Mouse (Mus musculus) erythroblast, adult 5-6 weeks (primary cell): Measurements from ENCODE around the gene Gm11037. TPM values are rescaled to one million over a fixed set of nuclear protein-coding genes. Genes with fewer than 3 reads are reported as not detected.

ENCODE experiments used
- ATAC-seq: replicated peaks from 2 replicates; pipeline ENCODE4 v1.8.0; 2016; ENCODE audit warnings: moderate number of reproducible peaks, mild to moderate bottlenecking, moderate TSS enrichment, inconsistent platforms; ENCODE audit not compliant: poor library complexity, low FRiP score, severe bottlenecking
- total RNA-seq, 2 experiments: library from RNA; stranded (forward) in 1 of 2; stranded (reverse) in 1 of 2; fragments of 150-400 nt in 1 of 2; fragments of 200-764, 138-1000 nt in 1 of 2; gene quantifications; 2 replicates each; pipeline versions ENCODE4 v1.2.3 to v1.2.4; 2015 to 2017; ENCODE audit warnings: low replicate concordance in 2 of 2

The Gm11037 gene
- total RNA-seq, 2 experiments from 2014 or later, result not detected

DNA sequence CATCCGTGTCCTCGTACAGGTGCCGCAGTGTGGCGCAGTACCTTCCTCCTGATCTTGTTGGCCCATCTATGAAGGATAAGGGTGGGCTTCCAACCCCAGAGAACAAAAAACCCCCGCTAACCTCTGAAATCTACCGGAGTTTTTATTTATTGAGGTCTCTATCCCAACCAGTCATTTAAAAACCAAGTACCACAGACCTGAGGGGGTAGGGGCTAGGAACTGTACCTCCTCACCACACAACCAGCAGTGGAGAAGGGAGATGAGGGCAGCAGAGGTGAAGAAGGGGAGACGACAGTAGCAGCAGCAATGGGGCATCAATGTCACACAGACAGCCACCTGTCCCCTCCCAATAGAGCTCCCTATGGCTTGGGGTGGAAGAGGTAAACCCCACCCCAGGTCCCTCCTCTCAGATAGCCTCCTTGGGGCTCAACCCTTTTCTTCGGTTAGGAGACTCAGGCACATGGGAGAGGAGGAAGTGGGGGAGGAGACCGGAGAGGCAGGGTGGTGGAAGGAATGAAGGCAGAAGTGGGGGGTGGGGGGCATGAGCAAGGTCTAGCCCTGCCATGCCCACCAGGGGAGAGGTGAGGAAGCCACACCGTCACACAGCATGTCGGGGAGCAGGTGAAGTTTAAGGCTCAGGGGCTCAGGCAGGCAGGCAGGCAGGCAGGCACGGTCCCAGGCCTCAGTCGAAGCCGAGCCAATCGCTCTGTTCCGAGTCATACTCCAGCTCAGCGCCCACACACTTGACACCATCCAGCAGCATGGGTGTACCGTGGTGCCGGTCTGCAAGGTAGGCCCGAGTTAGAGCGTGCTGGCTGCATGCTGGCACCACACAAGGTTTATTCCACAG is 13.1 kb downstream of the Gm11037 start:
- ATAC-seq, result no peak

DNA sequence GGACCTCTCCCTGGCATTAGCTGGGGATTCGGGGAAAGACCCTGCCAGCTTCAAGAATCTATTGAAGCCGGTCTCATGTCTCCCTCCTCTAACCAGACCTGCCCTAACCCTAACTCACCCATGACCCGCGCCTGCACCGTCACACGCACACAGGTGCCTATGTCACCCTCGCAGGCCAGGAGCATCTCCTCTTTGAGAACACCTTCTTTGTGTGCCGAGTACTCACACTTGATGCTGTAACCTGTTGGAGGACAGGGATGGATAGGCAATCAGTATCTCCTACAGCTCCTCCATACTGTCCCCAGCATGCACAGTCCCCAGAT is 13.7 kb downstream of the Gm11037 start:
- ATAC-seq, result no peak

DNA sequence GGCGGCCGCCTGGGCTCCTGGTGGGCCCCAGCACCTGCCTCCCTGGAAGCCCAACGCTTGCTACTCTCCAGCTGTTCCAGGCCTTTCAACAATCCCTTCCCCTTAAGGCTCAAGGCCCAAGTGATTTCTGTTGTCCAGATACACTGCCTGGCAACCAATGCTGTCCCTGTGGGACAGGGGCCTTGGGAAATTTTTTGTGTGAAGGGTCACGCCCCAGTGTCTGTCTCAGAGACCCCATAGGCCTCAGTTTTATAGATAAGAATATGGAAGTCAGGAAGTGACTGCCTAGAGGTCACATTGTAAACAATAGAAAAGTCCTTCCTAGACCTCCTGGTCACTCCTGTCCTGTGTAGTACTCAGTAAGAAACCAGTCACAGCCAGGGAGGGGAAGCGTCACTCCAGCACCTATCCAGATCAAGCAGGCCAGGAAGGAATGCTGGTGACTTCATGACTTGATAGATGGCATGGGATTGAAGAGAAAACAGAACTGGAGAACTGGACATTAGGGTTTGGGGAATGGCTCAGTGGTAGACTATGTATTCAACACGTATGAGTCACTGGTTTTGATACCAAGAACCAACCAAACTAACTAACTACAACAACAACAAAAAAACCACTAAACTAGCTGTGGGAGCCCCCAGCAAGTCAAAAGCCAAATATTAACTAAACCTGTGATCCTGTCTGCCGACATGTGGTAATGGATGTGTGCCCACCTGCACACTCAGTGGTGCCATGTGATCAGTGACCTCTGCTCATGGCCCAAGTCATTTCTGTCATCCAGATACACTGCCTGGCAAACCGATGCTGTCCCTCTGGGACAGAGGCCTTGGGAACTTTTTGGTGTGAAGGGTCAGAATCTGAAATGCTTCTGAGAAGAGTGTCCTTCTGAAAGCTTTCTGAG is 15.3 kb downstream of the Gm11037 start:
- ATAC-seq, result no peak

DNA sequence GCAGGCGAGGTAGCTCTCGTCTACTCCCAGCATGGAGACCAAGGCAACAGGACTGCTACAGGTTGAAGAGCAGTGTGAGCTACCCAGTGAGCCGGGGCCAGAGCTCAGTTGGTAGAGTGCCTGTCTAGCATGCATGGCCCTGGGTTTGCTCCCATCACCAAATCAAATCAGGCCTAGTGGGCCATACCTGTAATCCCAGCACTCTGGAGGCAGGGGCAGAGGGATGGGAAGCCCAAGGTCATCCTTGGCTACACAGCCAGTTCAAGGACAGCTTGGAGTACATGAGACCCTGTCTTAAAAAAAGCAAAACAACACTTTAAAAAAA is 15.9 kb downstream of the Gm11037 start:
- no peak for ATAC-seq

DNA sequence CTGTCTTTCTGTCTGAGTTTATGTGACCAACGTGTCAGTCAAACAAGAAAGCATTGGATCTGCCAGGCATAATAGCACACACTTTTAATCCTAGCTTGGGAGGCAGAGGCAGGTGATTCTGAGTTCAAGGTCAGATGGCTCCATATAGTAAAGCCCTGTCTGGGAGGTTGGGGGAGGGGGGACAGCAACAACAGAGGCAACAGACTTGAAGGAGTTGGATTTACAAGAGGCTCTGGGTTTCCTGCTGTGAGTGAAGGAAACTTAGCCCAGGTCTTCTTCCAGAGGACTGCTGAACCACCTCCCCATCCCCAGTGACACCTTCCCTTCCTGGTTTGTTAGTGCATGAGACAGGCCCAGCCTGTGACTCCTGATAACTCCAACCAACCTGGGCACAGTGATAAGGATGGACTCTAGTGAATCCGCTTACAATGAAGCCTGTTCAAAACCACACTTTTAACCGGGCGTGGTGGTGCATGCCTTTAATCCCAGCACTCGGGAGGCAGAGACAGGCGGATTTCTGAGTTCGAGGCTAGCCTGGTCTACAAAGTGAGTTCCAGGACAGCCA is 19.0 kb downstream of the Gm11037 start:
- ATAC-seq, result peak; percentile 92

DNA sequence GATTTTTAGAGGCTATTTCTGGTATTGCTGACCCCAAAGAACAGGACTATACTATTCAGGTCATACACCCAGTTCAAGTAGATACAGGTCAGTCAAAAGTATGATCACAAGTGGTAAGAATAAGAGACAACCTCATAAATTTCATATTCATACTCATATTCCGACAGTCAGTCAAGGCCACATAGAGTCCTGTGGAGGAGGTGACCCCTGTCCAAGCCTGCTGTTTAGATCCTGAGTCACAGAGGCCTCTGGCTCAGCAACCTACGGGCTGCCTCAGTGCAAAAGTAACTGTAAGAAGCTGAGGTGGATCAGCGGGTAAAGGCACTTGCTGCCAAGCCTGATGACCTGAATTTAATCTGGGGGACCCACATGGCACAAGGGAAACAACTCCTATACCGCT is 20.7 kb downstream of the Gm11037 start:
- ATAC-seq, result no peak

DNA sequence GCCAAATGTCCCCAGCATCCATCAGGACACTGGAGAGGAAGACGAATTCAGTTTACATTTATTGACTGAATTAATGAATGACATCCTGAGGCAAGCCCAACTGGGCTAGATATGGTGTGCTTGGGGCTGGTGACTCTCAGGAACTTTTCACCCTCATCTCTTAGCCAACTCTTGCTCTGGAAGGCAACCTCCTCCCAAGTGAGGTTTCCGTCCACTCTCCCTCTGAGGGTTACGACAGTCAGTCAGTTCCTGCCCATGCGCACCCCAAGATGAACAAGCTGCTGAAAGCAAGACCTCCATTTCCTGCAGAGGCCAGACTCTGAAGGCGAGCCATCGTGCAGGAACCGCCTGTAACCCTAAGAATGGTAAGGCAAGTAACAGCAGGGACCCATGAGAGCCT is 23.7 kb downstream of the Gm11037 start:
- ATAC-seq, result no peak

DNA sequence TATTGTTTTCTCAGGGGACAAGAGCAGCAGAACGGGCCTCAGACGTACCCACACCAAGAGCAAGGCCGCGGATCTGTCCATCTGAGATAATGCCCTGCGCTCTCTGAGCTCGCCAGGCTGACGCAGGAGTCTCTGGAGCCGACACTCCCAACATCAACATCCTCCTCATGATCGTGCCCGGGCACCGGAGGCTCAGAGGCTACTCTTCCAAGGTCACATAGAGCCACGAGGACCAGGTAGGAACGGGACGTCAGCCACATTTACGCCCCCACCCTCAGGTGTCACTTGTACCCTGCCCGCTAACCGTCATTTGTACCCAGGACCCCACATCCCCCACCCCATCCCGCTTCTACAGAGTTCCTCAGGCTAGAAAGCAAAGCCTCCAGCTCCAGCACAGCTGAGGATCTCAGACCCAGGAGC is 26.2 kb downstream of the Gm11037 start:
- peak; percentile 78 for ATAC-seq

DNA sequence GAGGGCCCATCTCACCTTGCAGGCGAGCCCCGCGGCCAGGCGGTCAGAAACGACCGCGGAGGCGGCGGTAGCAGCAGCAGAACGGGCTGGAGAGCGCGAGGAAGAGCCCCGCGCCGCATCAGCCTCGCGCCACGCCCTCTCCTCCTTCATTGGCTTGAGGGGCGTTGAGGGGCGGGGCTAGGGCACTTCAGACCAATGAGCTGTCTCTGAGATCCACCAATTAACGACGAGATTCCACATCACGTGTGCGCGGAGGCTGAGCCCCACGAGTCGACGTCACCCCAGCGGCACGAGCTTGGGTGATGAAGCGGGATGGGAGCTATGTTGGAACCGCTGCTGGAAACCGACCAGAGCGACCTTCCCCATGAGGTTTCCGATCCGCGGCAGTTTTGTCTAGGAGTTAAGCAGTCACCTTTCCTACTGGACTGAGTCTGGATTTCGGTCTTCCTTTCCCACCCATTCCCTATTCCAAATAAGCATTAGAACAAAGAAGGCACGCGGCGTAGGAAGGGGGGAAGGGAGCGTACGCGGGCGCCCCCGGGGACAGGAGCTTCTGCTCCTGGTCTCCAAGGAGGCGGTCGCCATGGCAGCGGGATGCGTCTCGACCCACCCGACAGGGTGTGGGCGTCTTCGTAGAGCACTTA is 26.8 kb downstream of the Gm11037 start, which contains the start of gene 1700037H04Rik:
1700037H04Rik (minus strand) TSS at position 144 of the 644 bp plus-strand sequence.
- ATAC-seq, result peak; percentile 89

DNA sequence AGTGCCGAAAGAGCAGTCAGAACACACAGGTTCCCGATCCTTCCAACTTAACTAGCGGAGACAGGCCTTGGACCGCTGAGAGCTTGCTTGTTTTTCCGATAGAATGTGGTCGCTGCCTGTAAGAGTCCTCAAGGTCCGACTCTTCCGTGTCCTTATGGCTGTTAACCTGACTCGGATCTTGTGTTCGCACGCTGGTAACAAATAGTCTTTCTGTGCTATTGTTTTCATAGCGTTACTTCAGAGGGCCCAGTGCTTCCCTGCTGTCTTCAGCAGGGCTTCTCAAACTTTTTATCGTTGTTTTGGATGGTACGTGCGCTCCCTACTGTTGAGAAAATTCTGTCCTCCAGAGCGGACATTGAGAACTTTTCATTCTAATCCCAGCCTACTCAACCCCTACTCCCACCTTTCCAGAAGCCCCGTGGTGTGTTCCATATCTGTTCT is 27.4 kb downstream of the Gm11037 start:
- peak; percentile 31 for ATAC-seq

DNA sequence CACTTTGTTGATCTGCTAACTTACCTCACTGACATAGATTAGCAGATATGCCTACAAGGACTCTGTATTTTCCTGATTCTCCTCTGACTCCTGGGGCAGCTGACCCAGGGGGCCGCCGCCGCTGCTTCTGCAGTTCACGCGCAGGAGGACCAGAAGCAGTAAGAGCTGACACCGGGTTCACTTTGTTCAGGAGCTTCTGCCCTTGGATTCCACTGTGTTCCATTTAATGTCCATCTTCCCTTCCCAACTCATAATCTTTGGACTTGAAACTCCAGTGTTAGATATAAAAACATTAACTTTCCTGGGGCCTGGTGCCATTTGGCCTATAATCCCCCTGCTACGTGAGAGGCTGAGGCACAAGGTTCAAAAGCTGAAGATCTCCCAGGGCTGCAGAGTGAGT is 30.6 kb downstream of the Gm11037 start:
- ATAC-seq, result no peak

DNA sequence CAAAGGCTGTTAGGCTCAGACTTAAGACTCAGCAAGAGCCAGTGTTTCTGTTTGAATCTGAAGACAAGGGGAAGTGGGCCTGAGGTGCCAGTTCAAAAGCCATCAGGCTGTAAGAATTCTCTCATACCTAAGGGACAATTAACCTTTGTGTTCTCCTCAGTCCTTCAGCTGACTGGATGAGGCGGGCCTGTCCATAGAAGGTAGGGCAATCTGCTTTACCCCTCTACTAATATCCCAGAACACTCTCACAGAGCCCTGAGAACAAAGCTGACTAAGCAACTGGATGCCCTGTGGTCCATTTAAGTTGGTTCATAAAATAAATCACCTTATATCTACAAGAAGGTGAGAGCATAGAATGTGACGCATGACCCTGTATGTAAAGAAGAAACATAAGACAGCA is 32.9 kb downstream of the Gm11037 start:
- ATAC-seq, result no peak

DNA sequence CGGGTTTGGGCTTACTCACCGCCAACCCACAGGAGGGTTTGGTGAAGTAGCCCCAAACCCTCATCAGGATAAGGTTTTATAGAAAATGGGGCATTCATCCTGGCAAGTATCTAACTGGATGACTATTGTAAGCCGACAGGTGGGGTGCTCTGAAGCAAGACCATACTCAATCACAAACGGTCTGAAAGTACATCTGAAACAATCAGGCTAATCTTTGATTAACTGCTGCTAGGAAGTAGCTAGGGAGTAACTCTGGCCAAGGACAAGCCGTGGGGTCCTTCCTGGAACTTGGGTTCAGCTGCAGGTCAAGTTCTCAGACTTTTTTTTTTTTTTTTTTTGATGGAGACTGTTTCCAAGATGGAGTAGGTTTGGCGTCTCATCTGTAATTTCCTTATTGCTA is 34.7 kb downstream of the Gm11037 start:
- ATAC-seq, result no peak

DNA sequence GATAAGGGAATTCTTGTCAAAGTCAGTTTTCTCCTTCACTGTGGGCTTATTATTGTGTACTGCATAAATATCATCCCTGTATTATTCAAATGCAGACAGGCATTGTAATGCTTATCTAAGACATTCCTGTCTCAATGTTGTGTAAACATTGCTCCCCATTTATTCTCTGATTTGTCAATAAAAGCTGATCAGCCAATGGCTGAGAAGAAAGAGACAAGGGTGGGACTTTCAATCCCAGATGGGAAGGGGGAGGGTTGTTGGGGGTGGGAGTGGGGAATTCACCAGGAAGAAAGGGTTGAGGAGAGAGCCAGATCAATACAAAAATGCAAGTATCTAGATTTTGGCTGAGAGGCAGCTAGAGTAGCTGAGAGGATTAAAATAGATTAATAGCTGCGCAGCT is 35.6 kb downstream of the Gm11037 start:
- ATAC-seq, result no peak

DNA sequence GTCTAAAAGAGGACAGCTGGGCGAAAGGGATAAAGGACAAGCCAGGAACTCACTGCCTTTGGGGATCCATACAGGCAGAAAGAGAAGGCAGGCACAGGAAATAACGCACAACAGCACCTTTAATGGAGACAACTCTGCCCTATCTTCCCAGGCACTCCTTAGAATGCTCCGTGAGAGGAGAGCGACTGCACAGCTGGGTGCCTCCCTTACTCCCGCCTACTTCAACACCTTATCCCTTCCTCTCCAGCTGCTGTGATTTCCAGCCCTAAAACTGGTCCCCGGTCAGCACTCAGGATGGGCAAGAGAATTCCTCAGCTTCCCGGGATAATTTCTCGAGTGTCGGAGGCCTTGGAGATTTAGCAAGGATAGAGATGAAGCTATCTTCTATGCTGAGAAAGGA is 37.6 kb downstream of the Gm11037 start:
- no peak for ATAC-seq

DNA sequence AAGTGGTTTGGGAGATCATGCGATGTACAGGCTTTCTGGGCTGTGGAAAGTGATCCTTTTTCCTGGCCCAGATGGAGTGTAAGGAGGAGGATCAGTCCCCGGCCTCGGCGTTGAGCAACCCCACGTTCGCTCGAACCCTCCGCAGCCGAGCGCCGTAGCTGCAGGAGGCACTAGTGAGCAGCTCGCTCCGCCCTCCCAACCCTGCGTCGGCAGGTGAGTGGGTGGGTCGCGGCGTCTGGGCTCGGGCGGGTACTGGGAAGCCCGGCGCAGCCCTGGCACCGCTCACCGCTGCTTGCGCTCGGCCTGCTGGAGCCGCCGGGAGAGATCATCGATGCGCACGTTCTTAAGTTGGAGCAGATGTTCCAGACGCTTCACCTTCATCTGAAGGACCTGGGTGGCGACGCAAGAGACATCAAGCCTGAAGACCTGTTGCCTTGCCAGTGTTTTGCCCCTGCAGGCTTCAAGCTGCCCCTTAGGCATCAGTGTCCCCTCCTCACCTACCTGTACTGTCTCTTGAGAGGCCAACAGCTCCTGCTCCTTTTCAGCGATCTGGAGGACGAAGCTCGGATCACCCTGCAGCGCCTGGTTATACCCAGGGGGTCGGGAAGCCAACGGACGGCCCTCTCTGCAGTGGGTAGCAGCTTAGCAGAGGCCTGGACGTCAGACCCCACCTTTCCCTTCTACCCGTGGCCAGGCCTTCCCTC is 38.3 kb downstream of the Gm11037 start:
- ATAC-seq, result no peak

DNA sequence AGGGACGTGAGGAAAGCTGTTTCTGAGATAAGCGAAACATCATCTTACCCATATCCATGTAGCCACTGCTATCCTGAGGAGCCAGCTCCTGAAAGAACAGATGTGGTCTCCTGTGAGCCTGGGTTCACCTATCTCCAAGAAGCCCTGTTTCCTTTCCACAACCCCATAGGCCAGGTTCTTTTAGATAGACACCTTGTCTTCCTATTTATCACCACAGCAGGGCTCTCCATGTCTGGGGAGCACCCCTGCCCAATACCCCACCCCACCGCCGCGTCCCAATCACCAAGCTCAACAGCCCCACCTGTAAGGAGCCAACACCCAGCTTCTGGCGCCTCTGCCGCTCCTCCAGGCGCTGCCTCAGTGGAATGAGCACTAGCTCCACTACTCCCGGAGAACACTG is 39.0 kb downstream of the Gm11037 start:
- no peak for ATAC-seq

DNA sequence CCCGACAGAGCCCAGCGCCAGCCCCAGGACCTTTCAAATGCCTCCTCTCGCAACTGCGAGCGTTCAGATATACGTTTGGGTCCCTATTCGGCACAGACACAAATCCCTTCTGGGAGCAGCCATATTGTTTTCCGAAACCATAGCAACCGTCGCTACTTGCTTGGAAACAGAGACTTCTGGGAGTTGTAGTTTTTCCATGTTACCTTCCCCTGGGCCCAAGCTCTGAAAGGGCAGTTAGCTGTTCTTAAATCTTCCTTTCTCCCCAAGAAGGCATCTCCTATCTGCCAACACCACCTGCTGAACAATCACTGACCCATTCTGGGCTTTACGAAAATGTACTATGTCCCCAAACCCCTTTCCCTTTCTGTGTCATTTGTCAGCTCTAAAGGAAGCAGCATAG is 41.4 kb downstream of the Gm11037 start:
- peak; percentile 71 for ATAC-seq

DNA sequence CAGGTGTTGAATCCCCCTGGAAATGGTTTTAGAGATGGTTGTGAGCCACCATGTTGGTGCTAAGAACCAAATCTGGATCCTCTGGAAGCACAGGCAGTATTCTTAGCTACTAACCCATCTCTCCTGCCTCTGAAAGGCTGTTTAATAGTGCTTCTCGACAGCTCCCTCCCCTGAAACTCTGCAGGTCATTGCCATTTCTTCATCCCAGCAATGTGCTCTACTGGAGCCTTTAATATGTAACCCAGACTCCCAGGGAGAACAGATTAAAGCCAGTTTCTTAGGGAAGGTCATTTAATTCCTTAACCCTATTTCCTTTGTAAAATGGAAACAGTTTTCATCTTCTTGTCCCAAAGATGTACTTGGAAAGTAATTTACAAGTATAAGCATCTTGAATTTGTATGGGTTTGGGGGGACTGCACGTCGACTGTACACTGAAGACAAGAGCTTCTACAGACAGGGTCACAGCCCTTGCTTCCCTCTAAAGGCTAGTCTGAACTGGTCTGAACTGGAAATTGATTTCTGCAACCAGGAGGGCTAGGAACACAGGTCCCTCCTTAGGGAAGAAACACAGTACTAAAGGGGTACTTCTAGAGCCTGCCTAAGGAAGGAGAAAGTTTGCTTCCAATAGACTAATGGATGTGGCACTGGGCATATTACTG is 42.1 kb downstream of the Gm11037 start:
- ATAC-seq, result no peak
